Mouse (Mus musculus): ENCODE results near the gene Cherp. TPM values are rescaled to one million over a fixed set of nuclear protein-coding genes. Genes with fewer than 3 reads are reported as not detected.

Gene Cherp
- 18.8 and 22.3 TPM in 2 replicates for polyA plus RNA-seq (2012; rRNA removed)

GRCm38 (mm10) chr8:72474826-72475546, at the start of gene Cherp:
TSS of gene Cherp (minus strand) at chr8:72475226.

GRCm38 (mm10) chr8:72491680-72492621, 16.9 kb upstream of the Cherp start, which contains the start of gene Slc35e1:
TSS of gene Slc35e1 (minus strand) at chr8:72492614.

GRCm38 (mm10) chr8:72443338-72443993, 31.6 kb downstream of the Cherp start, which contains the start of the genes Calr3 and 1700030K09Rik:
TSS of gene Calr3 (minus strand) at chr8:72443870.
TSS of gene 1700030K09Rik (plus strand) at chr8:72443880.

GRCm38 (mm10) chr8:72421362-72422335, 53.4 kb downstream of the Cherp start, which contains the start of gene Eps15l1:
TSS of gene Eps15l1 (minus strand) at chr8:72421460.

Other genes starting within 250 kb of the Cherp start
- 19.7 and 21.1 TPM in 2 replicates for gene Ap1m1, start 235.2 kb downstream of the Cherp start, polyA plus RNA-seq (2012; rRNA removed)
- gene Gm10282, start 170.0 kb downstream of the Cherp start, polyA plus RNA-seq (2012; rRNA removed) = 0.06 TPM in 1 of 2 replicates, not detected in the other
- 17.2 and 35.7 TPM in 2 replicates for gene Klf2, start 156.2 kb downstream of the Cherp start, polyA plus RNA-seq (2012; rRNA removed)
- 10.4 and 13.6 TPM in 2 replicates for gene Eps15l1, start 53.8 kb downstream of the Cherp start, polyA plus RNA-seq (2012; rRNA removed)
- gene Calr3, start 31.4 kb downstream of the Cherp start, polyA plus RNA-seq (2012; rRNA removed) = not detected in 2 replicates
- gene 1700030K09Rik, start 31.3 kb downstream of the Cherp start, polyA plus RNA-seq (2012; rRNA removed) = 2.2 and 2.8 TPM in 2 replicates
- 27.9 and 31.7 TPM in 2 replicates for gene Slc35e1, start 17.4 kb upstream of the Cherp start, polyA plus RNA-seq (2012; rRNA removed)
- 5.9 and 6.6 TPM in 2 replicates for gene Med26, start 73.0 kb upstream of the Cherp start, polyA plus RNA-seq (2012; rRNA removed)
- gene Smim7, start 95.9 kb upstream of the Cherp start, polyA plus RNA-seq (2012; rRNA removed) = 13.7 and 17.9 TPM in 2 replicates
- gene Tmem38a, start 96.8 kb upstream of the Cherp start, polyA plus RNA-seq (2012; rRNA removed) = 23.7 and 28.3 TPM in 2 replicates
- 0.03 TPM in 1 of 2 replicates, not detected in the other for gene Nwd1, start 171.5 kb upstream of the Cherp start, polyA plus RNA-seq (2012; rRNA removed)
- 45.4 and 47.6 TPM in 2 replicates for gene Sin3b, start 248.1 kb upstream of the Cherp start, polyA plus RNA-seq (2012; rRNA removed)